Mouse (Mus musculus) heart, embryonic 13.5 days (tissue): ENCODE measurements at regions not wholly inside any gene's neighbourhood (a gene's known extent, or its start where the extent isn't known, plus 50 kb on each side); places are given as distances from the start of the nearest gene placed in this dataset.
"Not testable (repeated sequence)": the region's sequence is repeated elsewhere in the genome, so short reads cannot be mapped to it uniquely, and the experiment has no call there.

Experiments used
- ATAC-seq: fragments of 200-750 bp; cut with Nextera tagmentation; 2 replicates; pipeline ENCODE4 v1.8.0; 2017; ENCODE audit warnings: moderate TSS enrichment; ENCODE audit not compliant: insufficient number of reproducible peaks, low FRiP score, low TSS enrichment; ENCODE audit errors: extremely low read depth
- H3K27ac ChIP-seq: fragments of 300-500 bp; sonication (generic); replicated peaks from 2 replicates; pipeline ENCODE4 v1.5.1; 2015; ENCODE audit warnings: moderate library complexity, mild to moderate bottlenecking, inconsistent platforms
- H3K27me3 ChIP-seq: fragments of 300-500 bp; sonication (generic); replicated peaks from 2 replicates; pipeline ENCODE4 v1.6.1; 2015; ENCODE audit warnings: mild to moderate bottlenecking, inconsistent platforms
- H3K36me3 ChIP-seq: fragments of 300-500 bp; sonication (generic); 2 replicates; pipeline ENCODE4 v1.6.1; 2015; ENCODE audit warnings: mild to moderate bottlenecking, inconsistent platforms
- H3K4me1 ChIP-seq: fragments of 300-500 bp; sonication (generic); 2 replicates; pipeline ENCODE4 v1.6.1; 2015; ENCODE audit warnings: inconsistent platforms
- H3K4me2 ChIP-seq: fragments of 300-500 bp; sonication (generic); 2 replicates; pipeline ENCODE4 v1.6.1; 2015; ENCODE audit warnings: inconsistent platforms, mild to moderate bottlenecking, moderate library complexity
- H3K4me3 ChIP-seq: fragments of 300-500 bp; sonication (generic); 2 replicates; pipeline ENCODE4 v1.5.1; 2015; ENCODE audit warnings: moderate library complexity, mild to moderate bottlenecking, inconsistent platforms
- H3K9ac ChIP-seq: fragments of 300-500 bp; sonication (generic); 2 replicates; pipeline ENCODE4 v1.6.1; 2015; ENCODE audit warnings: inconsistent platforms, mild to moderate bottlenecking, moderate library complexity
- H3K9me3 ChIP-seq: fragments of 300-500 bp; sonication (generic); 2 replicates; pipeline ENCODE4 v1.6.1; 2016; ENCODE audit warnings: inconsistent platforms
- WGBS: fragments of 180-500 bp; shearing (Covaris S2); methylation state at CpG from one replicate; pipeline ENCODE4 v1.1.7; 2015; ENCODE audit warnings: mixed read lengths; 5-methylcytosine and 5-hydroxymethylcytosine counted together

- ATAC-seq = no peak
Observed at GRCm38 (mm10) chr4:101366905-101367679, 52.0 kb upstream of the Ak4 start.

DNA sequence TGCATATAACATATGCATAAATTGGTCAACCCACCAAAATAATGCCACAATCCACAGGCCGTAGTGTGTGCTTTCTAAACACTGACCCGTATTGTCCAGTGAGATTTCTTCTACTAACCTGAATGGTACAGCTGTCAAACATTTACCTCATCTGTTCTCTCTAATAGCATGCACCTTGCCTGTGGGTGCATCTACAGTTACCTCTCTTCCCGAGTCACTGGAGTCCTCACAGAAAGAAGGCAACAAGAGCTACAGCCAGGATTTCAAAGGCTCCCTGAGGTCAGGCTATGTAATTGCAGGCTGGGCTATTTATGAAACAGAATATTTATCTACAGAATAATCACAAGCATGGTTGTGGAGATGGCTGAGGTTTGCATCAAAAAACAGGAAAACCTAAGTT is 53.8 kb upstream of the Ak4 start:
- ATAC-seq = no peak
- 72% methylated on average over 3 of the region's 3 CpGs for WGBS
- H3K9me3 ChIP-seq = no peaks in the 10 kb centered on the region
- peaks cover 4% of the 10 kb centered on the region; the same call in 1 of the 2 replicates for H3K4me1 ChIP-seq
- no peak overlapping the region for H3K4me2 ChIP-seq
- no peaks in the 10 kb centered on the region for H3K27me3 ChIP-seq
- H3K9ac ChIP-seq = no peak overlapping the region
- no peak overlapping the region for H3K4me3 ChIP-seq
- no peaks in the 10 kb centered on the region for H3K36me3 ChIP-seq
- H3K27ac ChIP-seq = no peak overlapping the region

More at GRCm38 (mm10) chr4:101366905-101367679, 52.0 kb upstream of the Ak4 start:
- 54% methylated on average over 13 of the region's 13 CpGs for WGBS
- H3K36me3 ChIP-seq = no peaks in the 10 kb centered on the region
- no peak overlapping the region for H3K4me2 ChIP-seq
- no peak overlapping the region for H3K27ac ChIP-seq
- peaks cover 4% of the 10 kb centered on the region; the same call in 1 of the 2 replicates for H3K4me1 ChIP-seq
- no peak overlapping the region for H3K9ac ChIP-seq
- no peak overlapping the region for H3K4me3 ChIP-seq
- no peaks in the 10 kb centered on the region for H3K27me3 ChIP-seq
- no peaks in the 10 kb centered on the region for H3K9me3 ChIP-seq

GRCm38 (mm10) chr4:101364716-101365115 is 54.4 kb upstream of the Ak4 start:
- Histone ChIP-seq H3K4me1 (peaks cover 4% of the 10 kb centered on the region; the same call in 1 of the 2 replicates), H3K9me3 (no peaks in the 10 kb centered on the region), H3K27ac (no peak overlapping the region), H3K4me3 (no peak overlapping the region), H3K27me3 (no peaks in the 10 kb centered on the region), H3K36me3 (no peaks in the 10 kb centered on the region), H3K9ac (no peak overlapping the region), H3K4me2 (no peak overlapping the region)
- 77% methylated on average over 2 of the region's 2 CpGs for whole genome bisulfite sequencing
- ATAC-seq = no peak

DNA sequence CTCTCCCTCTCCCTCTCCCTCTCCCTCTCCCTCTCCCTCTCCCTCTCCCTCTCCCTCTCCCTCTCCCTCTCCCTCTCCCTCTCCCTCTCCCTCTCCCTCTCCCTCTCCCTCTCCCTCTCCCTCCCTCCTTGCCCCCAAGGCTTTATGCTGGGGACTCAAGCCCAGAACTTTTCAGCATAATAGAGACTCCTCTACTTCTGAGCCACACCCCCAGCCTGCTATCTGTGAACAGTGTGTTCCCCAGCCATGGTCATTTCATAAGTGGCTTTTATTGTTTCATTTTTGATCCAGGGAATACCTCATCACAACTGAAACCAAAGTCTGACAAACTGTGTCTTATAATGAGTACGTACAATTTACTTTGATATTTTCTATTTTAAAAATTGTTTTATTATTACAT is 55.8 kb upstream of the Ak4 start:
- 74% methylated on average over 1 of the region's 1 CpGs for WGBS
- not testable (repeated sequence) for H3K27me3 ChIP-seq

DNA sequence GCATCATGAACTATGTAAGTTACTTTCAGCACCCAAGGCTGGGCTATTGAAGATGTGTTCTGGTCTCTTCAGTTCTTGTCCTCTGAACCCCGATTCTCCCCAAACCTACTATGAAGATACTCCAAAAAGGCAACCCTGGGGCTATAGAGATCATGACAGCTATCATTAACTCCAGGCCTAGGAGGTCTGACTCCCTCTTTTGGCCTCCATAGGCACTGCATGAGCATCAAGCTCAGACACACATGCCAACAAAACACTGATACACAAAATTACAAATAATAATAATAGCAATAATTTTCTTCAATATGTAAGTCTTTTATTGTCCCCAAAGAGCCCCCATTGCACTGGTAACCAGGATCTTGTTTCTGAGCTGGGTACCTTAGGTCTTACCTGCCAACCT is 57.3 kb upstream of the Ak4 start:
- H3K4me2 ChIP-seq = no peak overlapping the region
- H3K27ac ChIP-seq = no peak overlapping the region
- H3K36me3 ChIP-seq = no peaks in the 10 kb centered on the region
- no peak overlapping the region for H3K4me3 ChIP-seq
- no peaks in the 10 kb centered on the region for H3K9me3 ChIP-seq
- WGBS = 79% methylated on average over 1 of the region's 1 CpGs
- H3K9ac ChIP-seq = no peak overlapping the region
- H3K4me1 ChIP-seq = peaks cover 9% of the 10 kb centered on the region
- no peak for ATAC-seq
- no peaks in the 10 kb centered on the region for H3K27me3 ChIP-seq

More for the DNA sequence above, 55.8 kb upstream of the Ak4 start:
- not testable (repeated sequence) for H3K36me3 ChIP-seq, H3K9ac ChIP-seq, ATAC-seq, H3K27ac ChIP-seq, H3K4me3 ChIP-seq, H3K9me3 ChIP-seq, H3K4me2 ChIP-seq, H3K4me1 ChIP-seq

GRCm38 (mm10) chr4:101360296-101360695 is 58.8 kb upstream of the Ak4 start:
- Histone ChIP-seq H3K27me3 (no peaks in the 10 kb centered on the region), H3K4me3 (no peak overlapping the region), H3K4me1 (peaks cover 11% of the 10 kb centered on the region), H3K9me3 (no peaks in the 10 kb centered on the region), H3K36me3 (no peaks in the 10 kb centered on the region), H3K4me2 (no peak overlapping the region), H3K9ac (no peak overlapping the region), H3K27ac (no peak overlapping the region)
- 72% methylated on average over 7 of the region's 7 CpGs for WGBS
- ATAC-seq = no peak

- Histone ChIP-seq H3K9me3 (no peaks in the 10 kb centered on the region), H3K27me3 (no peaks in the 10 kb centered on the region), H3K4me2 (no peak overlapping the region), H3K4me3 (no peak overlapping the region), H3K36me3 (no peaks in the 10 kb centered on the region), H3K9ac (no peak overlapping the region), H3K4me1 (peaks cover 22% of the 10 kb centered on the region), H3K27ac (no peak overlapping the region)
- 82% methylated on average over 5 of the region's 5 CpGs for WGBS
- no peak for ATAC-seq
Observed at GRCm38 (mm10) chr4:101359119-101359518, 60.0 kb upstream of the Ak4 start.

GRCm38 (mm10) chr4:101358525-101358924 is 60.6 kb upstream of the Ak4 start:
- H3K36me3 ChIP-seq = no peaks in the 10 kb centered on the region
- H3K4me2 ChIP-seq = no peak overlapping the region
- no peak overlapping the region for H3K4me3 ChIP-seq
- H3K4me1 ChIP-seq = peaks cover 28% of the 10 kb centered on the region
- H3K9ac ChIP-seq = no peak overlapping the region
- no peak overlapping the region for H3K27ac ChIP-seq
- no peak for ATAC-seq
- H3K9me3 ChIP-seq = no peaks in the 10 kb centered on the region
- 82% methylated on average over 3 of the region's 3 CpGs for WGBS
- no peaks in the 10 kb centered on the region for H3K27me3 ChIP-seq

- peak overlapping the region; percentile 84 for H3K4me2 ChIP-seq
- H3K4me1 ChIP-seq = peaks cover 29% of the 10 kb centered on the region
- H3K27me3 ChIP-seq = no peaks in the 10 kb centered on the region
- no peaks in the 10 kb centered on the region for H3K9me3 ChIP-seq
- H3K9ac ChIP-seq = no peak overlapping the region
- H3K4me3 ChIP-seq = peak overlapping the region; percentile 92
- no peak for ATAC-seq
- H3K27ac ChIP-seq = peak overlapping the region; percentile 90; the same call in 1 of the 2 replicates
- no peaks in the 10 kb centered on the region for H3K36me3 ChIP-seq
- 76% methylated on average over 8 of the region's 8 CpGs for WGBS
Observed at GRCm38 (mm10) chr4:101357923-101358322, 61.2 kb upstream of the Ak4 start.

GRCm38 (mm10) chr4:101356954-101357891 is 61.9 kb upstream of the Ak4 start:
- Histone ChIP-seq H3K9me3 (no peaks in the 10 kb centered on the region), H3K36me3 (no peaks in the 10 kb centered on the region), H3K9ac (peak overlapping the region; percentile 93), H3K4me3 (peak overlapping the region; percentile 92), H3K27me3 (no peaks in the 10 kb centered on the region), H3K27ac (peak overlapping the region; percentile 90), H3K4me2 (peak overlapping the region; percentile 84), H3K4me1 (peaks cover 29% of the 10 kb centered on the region)
- 12% methylated on average over 31 of the region's 31 CpGs for WGBS
- no peak for ATAC-seq

DNA sequence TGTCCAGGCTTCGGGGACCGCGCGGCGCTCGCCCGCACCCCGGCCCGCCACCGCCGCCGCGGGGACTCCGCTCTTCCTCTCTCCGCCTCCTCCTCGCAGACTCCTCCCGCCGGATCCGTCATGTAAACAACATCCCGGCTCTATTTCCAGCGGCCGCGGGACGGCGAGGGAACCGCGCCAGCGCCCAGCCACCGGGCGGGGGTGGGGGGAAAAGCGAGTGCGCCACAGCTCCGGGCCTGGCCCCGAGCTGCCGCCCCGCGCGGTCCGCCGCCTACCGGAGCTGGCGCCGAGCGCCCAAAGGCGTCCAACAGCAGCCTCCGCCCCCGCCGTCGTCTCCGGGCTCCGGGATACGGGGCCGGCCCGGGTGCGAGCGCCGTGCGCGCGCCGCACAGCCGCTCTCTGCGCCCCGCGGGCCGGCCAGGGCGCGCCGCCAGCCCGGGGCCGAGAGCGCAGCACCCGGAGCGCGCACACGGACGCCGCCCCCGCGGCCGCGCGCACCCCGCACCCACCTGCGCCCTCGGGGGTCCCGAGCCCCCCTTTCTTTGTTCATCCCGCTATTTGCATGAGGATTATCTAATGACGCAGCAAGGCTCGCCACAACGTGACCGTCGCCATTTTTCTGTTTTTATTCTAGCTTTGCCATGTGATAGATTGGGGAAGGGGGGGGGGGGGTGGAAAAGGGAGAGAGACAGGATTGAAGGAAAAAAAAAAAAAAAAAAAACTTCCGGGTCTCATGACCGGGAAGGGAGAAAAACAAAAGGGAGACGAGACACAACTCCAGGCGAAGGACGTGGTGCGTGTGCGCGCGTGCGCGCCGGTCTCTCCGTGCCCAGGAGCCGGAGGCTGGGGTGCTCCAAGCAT is 62.8 kb upstream of the Ak4 start:
- peak; percentile 71; the same call in 1 of the 2 replicates for ATAC-seq
- Histone ChIP-seq H3K9me3 (no peaks in the 10 kb centered on the region), H3K36me3 (no peaks in the 10 kb centered on the region), H3K4me1 (peaks cover 29% of the 10 kb centered on the region), H3K27ac (peak overlapping the region; percentile 90), H3K9ac (peak overlapping the region; percentile 93), H3K4me3 (peak overlapping the region; percentile 92), H3K4me2 (peak overlapping the region; percentile 84), H3K27me3 (no peaks in the 10 kb centered on the region)
- under 1% methylated on average over 79 of the region's 107 CpGs for WGBS
